Mouse (Mus musculus) ES-E14 (cell line): ENCODE measurements around the gene Slc18a3.

Source experiments
- CHD2 ChIP-seq: IDR thresholded peaks from 2 replicates; pipeline ENCODE4 v1.6.1; 2014; ENCODE audit warnings: mild to moderate bottlenecking, low read depth, low read length, inconsistent platforms
- HCFC1 ChIP-seq: IDR thresholded peaks from 2 replicates; pipeline ENCODE4 v1.6.1; 2012; ENCODE audit warnings: low read length, inconsistent platforms, borderline replicate concordance; ENCODE audit not compliant: insufficient read depth
- MAFK ChIP-seq: IDR thresholded peaks from 2 replicates; pipeline ENCODE4 v1.6.1; 2014; ENCODE audit warnings: mild to moderate bottlenecking, low read depth, low read length, inconsistent platforms; ENCODE audit not compliant: insufficient read depth
- ZC3H11A ChIP-seq: IDR thresholded peaks from 2 replicates; pipeline ENCODE4 v1.6.1; 2012; ENCODE audit warnings: low read depth, mild to moderate bottlenecking, inconsistent platforms, low read length, borderline replicate concordance
- ZNF384 ChIP-seq: IDR thresholded peaks from 2 replicates; pipeline ENCODE4 v1.6.1; 2012; ENCODE audit warnings: low read depth, low read length, inconsistent platforms

DNA sequence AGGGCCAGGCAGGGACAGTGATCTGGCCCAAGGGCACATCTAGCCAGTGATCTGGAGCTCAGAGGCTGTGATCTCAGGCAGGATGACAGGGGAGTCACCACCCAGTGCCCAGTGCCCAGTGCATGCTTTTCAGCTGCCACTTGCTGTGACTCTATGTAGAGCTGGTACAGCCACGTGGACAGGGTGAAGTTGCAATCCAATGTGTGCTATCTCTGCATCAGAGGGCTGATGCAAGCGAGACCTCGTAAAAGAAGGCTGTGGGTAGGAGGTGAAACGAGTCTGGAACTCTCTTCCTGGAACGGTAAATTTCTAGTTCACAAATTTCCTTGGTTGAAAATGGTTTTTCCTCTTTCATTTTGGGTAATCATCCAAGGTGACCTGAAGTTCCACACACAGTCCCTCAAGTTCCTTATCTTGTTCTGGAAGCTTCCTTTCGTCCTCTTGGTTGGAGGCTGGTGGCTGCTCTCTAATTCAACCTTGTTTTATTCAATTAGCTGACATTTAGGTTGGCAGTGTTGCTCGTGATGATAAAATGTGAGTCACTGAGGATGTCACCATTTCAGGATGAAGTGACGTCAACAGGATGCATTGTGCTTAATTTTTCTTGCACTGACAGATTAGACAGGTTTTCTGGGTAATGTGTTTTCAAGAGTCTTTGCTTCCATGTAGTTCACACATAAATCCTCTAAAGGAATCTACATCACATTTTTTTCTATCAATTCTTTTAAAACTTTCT lies 31.6 kb upstream of the Slc18a3 start:
- TF ChIP-seq CHD2 (no peak), HCFC1 (no peak), MAFK (no peak), ZNF384 (no peak), ZC3H11A (no peak)
